Mouse (Mus musculus) megakaryocyte, embryonic 14.5 days (primary cell): Measurements from ENCODE around the gene Unc13a. TPM values are rescaled to one million over a fixed set of nuclear protein-coding genes. Genes with fewer than 3 reads are reported as not detected.

ENCODE experiments used
- H3K27me3 ChIP-seq: replicated peaks from 2 replicates; pipeline ENCODE3; 2012; ENCODE audit warnings: inconsistent platforms
- H3K36me3 ChIP-seq: replicated peaks from 2 replicates; pipeline ENCODE3; 2012; ENCODE audit warnings: low read length, inconsistent platforms, mixed read lengths
- H3K4me1 ChIP-seq: 2 replicates; pipeline ENCODE4 v1.6.1; 2012; ENCODE audit warnings: inconsistent platforms
- H3K4me3 ChIP-seq: replicated peaks from 2 replicates; pipeline ENCODE3; 2012; ENCODE audit warnings: moderate library complexity, mild to moderate bottlenecking, inconsistent platforms
- H3K9me3 ChIP-seq: 2 replicates; pipeline ENCODE4 v1.6.1; 2012; ENCODE audit warnings: inconsistent platforms
- FLI1 ChIP-seq: IDR thresholded peaks from 2 replicates; pipeline ENCODE4 v1.6.1; 2012; ENCODE audit warnings: low read length, inconsistent platforms, mixed read lengths
- GATA1 ChIP-seq: IDR thresholded peaks from 3 replicates; pipeline ENCODE4 v1.6.1; 2012; ENCODE audit warnings: mixed read lengths, low read length, inconsistent platforms, borderline replicate concordance
- polyA plus RNA-seq: library from polyadenylated mRNA; stranded (reverse); fragments of >175 nt; gene quantifications from 2 replicates; pipeline ENCODE4 v1.2.3, GENCODE M21; 2012; ENCODE audit warnings: low replicate concordance; ENCODE audit not compliant: insufficient read depth

Unc13a gene
- 8.9 and 10.8 TPM in 2 replicates for polyA plus RNA-seq

DNA sequence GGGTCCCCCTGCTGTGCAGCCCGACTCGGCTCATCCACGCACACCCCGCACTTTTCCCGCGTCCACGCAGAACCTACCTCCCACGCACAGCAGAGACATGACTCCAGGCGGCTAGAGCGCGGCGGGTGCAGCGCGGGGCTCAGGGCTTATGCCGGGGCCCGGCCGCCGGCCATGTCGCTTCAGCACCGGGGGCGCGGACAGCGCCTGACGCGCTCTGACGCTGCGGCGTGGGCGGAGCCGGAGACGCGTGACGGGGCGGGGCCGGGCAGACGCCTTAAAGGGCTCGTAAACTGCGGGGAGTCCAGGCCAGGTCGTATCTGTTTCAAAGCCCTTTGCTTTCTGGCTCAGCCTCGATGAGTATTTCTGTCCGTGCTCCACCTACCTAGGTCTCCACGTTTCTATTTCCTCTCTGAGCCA is at the start of gene Unc13a:
Gene Unc13a, minus strand, starts transcription at position 209 of the 417 bp plus-strand sequence.
- peaks cover 86% of the 10 kb centered on the region for H3K4me1 ChIP-seq
- H3K4me3 ChIP-seq = peak within 1 kb of the TSS; percentile 95
- H3K36me3 ChIP-seq = no peaks in the 10 kb centered on the region
- no peaks in the 10 kb centered on the region for H3K27me3 ChIP-seq
- no peak for TF ChIP-seq FLI1
- no peak for TF ChIP-seq GATA1
- no peaks in the 10 kb centered on the region for H3K9me3 ChIP-seq

DNA sequence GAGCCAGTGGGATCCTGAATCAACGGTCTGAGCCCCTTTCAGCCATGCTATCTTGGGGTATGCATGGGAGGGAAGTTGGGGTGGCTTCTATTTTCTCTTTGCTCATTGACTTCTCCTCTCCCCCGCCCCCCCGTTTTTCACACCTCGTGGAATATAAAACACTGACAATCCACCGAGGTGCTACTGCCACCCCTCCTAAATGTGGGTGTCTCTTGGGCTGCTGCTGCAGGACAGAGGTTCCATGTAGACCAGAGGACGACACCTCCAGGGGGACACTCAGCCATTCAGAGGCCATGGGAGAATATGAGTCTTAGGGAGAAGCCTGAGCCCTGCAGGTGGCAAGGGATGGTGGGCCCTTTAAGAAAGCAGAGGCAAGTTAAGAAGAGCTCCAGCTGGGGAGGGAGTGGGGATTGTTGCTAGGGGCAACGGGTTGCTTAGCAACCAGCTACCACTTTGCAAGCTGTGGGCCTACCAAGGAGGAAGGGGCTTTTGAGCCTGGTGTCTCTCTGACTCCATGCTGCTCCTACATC is 48.4 kb upstream of the Unc13a start:
- Histone ChIP-seq H3K4me1 (peaks cover 31% of the 10 kb centered on the region), H3K36me3 (peaks cover 63% of the 10 kb centered on the region), H3K27me3 (peaks cover 23% of the 10 kb centered on the region), H3K4me3 (no peak overlapping the region), H3K9me3 (no peaks in the 10 kb centered on the region)
- TF ChIP-seq FLI1 = no peak
- no peak for TF ChIP-seq GATA1

DNA sequence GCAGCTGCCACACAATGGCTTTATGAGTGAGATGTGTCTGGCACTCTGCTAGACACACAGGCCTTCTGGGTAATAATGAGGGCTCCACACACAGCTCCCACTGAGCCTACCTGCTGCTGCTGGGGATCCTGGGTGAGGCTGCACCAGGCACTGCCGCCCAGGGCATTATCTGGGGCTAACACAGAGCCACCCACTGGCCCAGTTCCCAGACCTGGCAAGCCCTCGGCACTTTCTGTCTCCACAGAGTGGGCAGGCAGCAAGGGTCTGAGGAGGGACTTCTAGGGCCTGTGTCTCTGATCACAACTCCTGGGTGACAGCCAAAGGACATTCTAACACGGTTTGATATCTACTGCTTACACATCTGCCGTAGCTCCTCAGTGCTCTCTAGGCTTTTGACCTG is 47.7 kb upstream of the Unc13a start:
- TF ChIP-seq GATA1 (no peak), FLI1 (no peak)
- Histone ChIP-seq H3K9me3 (no peaks in the 10 kb centered on the region), H3K36me3 (peaks cover 71% of the 10 kb centered on the region), H3K27me3 (peaks cover 20% of the 10 kb centered on the region), H3K4me3 (no peak overlapping the region), H3K4me1 (peaks cover 23% of the 10 kb centered on the region)

DNA sequence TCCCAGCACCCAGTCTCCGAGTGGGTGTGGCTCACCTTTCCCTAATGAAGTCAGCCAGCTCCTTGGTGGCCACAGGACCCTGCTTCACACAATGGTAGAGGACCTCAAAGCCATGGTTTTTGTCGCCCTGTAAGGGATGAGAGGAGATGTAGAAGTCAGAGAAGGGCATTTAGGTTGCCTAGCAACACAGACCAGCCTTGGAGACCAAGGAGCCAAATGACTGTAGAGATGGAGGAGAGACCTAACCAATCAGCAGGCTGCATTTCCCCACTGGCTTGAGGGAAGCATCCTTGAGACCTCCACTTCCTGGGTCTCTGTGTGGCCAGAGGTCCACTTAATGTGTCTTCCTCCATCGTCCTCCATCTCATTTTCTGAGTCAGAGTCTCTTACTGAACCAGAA is 46.7 kb upstream of the Unc13a start:
- no peak for TF ChIP-seq GATA1
- TF ChIP-seq FLI1 = no peak
- H3K4me1 ChIP-seq = peaks cover 13% of the 10 kb centered on the region
- H3K4me3 ChIP-seq = no peak overlapping the region
- no peaks in the 10 kb centered on the region for H3K9me3 ChIP-seq
- peaks cover 16% of the 10 kb centered on the region for H3K27me3 ChIP-seq
- peaks cover 81% of the 10 kb centered on the region for H3K36me3 ChIP-seq

DNA sequence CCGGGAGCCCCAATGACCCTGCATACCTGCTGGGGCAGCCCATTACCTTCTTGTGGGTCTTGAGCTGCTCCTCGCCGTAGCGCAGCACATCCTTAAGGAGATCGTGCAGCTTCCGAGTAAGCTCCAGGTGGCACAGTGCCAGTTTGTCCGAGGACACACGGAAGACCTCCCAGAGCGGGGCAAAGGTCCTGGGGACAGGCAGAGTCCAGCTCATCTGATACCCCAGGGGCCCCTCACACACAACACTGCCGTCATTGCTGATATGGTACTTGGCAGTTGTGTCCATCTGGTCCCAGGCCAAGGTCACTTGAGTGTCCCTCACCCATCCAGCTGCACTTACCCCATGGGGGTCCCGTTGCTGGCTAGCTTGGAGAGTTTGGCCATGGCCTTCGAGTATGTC is 45.5 kb upstream of the Unc13a start:
- Histone ChIP-seq H3K4me1 (peaks cover 2% of the 10 kb centered on the region), H3K27me3 (peaks cover 19% of the 10 kb centered on the region), H3K36me3 (peaks cover 92% of the 10 kb centered on the region), H3K9me3 (no peaks in the 10 kb centered on the region), H3K4me3 (no peak overlapping the region)
- TF ChIP-seq GATA1 = no peak
- TF ChIP-seq FLI1 = no peak

DNA sequence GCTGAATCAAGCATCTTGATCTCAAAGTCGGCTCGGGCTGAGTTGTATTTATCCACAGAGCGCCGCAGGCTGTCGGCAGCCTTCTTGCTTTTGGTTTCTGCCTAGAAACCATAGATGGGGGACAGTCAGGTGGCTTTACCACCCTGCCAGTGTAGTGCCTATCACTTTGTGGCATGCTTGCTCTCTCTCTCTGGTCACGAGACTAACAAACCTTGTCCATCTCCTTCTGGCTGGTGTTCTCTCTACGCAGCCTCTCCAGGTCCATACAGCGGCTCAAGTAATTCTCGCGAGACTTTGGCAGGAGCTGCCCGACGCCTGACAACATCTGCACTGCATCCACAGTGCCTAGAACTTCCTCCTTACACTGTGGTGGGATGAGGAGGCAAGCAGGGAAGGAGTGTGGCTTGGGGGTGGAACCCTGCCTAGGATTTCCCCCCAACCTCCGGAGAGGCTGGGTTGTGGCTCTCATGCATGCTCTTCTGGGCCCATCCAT is 45.0 kb upstream of the Unc13a start:
- H3K9me3 ChIP-seq = no peaks in the 10 kb centered on the region
- TF ChIP-seq FLI1 = no peak
- no peak for TF ChIP-seq GATA1
- H3K4me1 ChIP-seq = no peaks in the 10 kb centered on the region; the same call in 1 of the 2 replicates
- H3K27me3 ChIP-seq = peaks cover 20% of the 10 kb centered on the region
- H3K4me3 ChIP-seq = no peak overlapping the region
- H3K36me3 ChIP-seq = peaks cover 93% of the 10 kb centered on the region

DNA sequence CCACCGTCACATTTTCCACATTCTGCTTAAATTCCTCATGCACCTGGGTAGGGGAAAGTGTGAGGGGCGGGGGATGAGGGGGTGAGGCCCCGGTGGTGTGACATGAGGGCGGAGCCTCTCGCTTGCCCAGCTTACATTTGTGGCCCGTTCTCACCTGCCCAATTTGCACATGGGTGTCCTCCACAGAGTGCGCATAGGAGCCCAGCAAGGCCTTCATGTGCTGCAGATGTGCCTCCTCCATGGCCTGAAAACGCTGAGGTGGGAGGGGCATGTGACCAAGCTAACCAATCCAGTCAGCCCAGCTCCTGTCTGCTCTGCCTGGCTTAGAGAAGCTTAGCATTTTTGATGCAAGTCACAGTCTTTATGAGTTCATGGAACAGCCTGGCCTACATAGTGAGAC is 44.0 kb upstream of the Unc13a start:
- Histone ChIP-seq H3K4me3 (no peak overlapping the region), H3K4me1 (no peaks in the 10 kb centered on the region; the same call in 1 of the 2 replicates), H3K36me3 (peaks cover 93% of the 10 kb centered on the region), H3K9me3 (no peaks in the 10 kb centered on the region), H3K27me3 (peaks cover 24% of the 10 kb centered on the region)
- TF ChIP-seq GATA1 (no peak), FLI1 (no peak)

DNA sequence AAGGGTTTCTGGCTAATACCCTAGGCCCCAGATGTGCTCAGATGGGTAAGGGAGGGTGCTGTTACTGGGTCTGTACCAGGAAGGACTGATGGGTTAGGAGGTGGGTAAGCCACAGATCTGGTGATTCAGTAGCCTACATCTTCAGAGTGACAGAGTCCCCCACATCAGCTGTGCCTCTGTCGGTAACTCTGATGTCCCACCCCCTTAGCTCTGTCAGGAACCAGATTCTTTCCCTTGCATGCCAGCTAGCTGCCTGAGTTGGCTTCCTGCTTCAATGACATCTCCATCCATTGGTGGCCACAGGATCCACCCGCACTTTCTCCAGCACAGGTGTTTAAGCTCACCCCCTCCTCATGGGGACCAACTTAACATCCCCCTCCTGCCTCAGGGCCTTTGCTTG is 40.0 kb upstream of the Unc13a start:
- peaks cover 77% of the 10 kb centered on the region for H3K36me3 ChIP-seq

DNA sequence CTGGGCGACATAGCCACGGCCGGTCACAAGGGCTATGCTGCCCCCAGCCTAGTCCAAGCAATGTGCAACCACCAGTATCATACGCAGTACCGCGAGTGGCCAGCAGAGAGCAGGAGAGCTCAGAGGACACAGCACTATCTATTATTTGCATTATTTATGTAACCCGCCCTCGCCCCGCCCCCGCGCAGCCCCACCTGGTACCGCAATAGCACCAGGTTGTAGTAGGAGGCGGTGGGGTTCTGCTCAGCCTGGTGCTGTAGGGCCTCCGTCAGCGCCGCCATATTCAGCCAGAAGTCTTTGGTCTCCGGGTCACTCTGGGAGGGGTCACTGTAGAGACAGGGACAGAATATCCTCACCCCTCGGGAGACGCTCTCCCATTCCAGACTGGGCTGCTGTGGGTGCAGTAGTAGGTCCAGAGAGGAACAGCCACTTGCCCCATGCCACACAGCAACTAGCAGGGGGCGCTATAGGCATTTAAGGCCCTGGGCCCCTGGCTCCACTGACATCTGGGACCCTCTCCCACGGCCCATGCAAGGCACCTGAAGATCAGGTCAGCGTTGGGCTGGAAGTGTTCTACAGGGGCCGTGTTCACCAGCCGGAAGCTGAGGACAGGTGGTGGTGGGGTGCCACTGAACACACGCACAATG is 38.4 kb upstream of the Unc13a start:
- Histone ChIP-seq H3K4me1 (peaks cover 15% of the 10 kb centered on the region; the same call in 1 of the 2 replicates), H3K36me3 (peaks cover 63% of the 10 kb centered on the region)
- TF ChIP-seq GATA1 (no peak), FLI1 (no peak)

More for the DNA sequence above, 40.0 kb upstream of the Unc13a start:
- H3K4me3 ChIP-seq = no peak overlapping the region
- H3K27me3 ChIP-seq = peaks cover 23% of the 10 kb centered on the region
- H3K4me1 ChIP-seq = peaks cover 15% of the 10 kb centered on the region; the same call in 1 of the 2 replicates
- no peaks in the 10 kb centered on the region for H3K9me3 ChIP-seq
- no peak for TF ChIP-seq FLI1
- TF ChIP-seq GATA1 = no peak

DNA sequence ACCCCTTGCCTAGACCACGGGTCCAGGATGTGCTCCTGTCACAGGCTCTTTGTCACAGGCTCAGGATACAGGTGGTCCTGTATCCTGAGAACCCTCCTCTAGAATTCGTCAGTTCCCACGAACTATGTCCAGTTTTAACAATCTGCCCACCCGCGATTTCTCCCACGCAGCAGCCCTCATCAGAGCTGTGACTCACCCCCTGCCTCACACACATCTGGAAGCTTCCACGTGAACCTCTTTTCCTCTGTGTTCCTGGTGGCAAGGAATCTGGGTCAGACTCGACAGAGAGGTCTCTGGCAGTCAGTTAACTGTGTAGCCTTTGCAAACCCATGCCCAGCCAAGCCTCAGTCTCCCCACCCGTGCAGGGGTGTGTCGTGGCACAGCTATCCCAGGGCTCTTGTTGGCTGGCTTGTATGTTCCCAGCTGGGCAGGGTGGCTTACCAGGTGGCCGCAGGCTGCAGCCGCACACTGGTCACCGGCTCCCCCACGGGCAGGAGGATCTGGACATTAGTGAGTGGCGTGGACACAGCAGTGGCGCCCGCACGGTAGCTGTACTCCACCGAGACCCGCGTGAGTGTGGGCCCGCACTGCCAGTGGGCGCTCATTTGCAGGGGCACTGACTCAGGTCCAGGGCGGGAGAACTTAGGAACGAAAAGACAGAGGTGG is 37.7 kb upstream of the Unc13a start:
- H3K9me3 ChIP-seq = no peaks in the 10 kb centered on the region
- H3K4me1 ChIP-seq = peaks cover 15% of the 10 kb centered on the region; the same call in 1 of the 2 replicates
- H3K4me3 ChIP-seq = peak overlapping the region; percentile 14
- H3K36me3 ChIP-seq = peaks cover 57% of the 10 kb centered on the region
- TF ChIP-seq GATA1 (no peak), FLI1 (no peak)
- peaks cover 25% of the 10 kb centered on the region for H3K27me3 ChIP-seq

More for the DNA sequence above, 38.4 kb upstream of the Unc13a start:
- H3K4me3 ChIP-seq = peak overlapping the region; percentile 14
- peaks cover 27% of the 10 kb centered on the region for H3K27me3 ChIP-seq
- no peaks in the 10 kb centered on the region for H3K9me3 ChIP-seq
